Mouse (Mus musculus) C2C12 (cell line): ENCODE measurements around the gene Enox1. TPM values are rescaled to one million over a fixed set of nuclear protein-coding genes. Genes with fewer than 3 reads are reported as not detected.

Experiments used
- H3K27me3 ChIP-seq: one replicate; pipeline ENCODE4 v1.6.1; 2011; ENCODE audit not compliant: control insufficient read depth, insufficient read depth, insufficient read length
- H3K36me3 ChIP-seq: one replicate; pipeline ENCODE4 v1.6.1; 2011; ENCODE audit not compliant: control insufficient read depth, insufficient read depth
- H3K4me3 ChIP-seq: one replicate; pipeline ENCODE4 v1.5.1; 2011; ENCODE audit warnings: mild to moderate bottlenecking, control low read depth; ENCODE audit not compliant: poor library complexity, insufficient read depth, severe bottlenecking
- H3K79me2 ChIP-seq: one replicate; pipeline ENCODE4 v1.6.1; 2011; ENCODE audit not compliant: control insufficient read depth, insufficient read depth
- H3K79me3 ChIP-seq: one replicate; pipeline ENCODE4 v1.6.1; 2011; ENCODE audit warnings: low read depth, control low read depth
- H3ac ChIP-seq: one replicate; pipeline ENCODE3; 2011; ENCODE audit warnings: low read depth; ENCODE audit not compliant: control insufficient read depth, insufficient read length
- CEBPB ChIP-seq: IDR thresholded peaks from one replicate; pipeline ENCODE4 v1.6.1; 2011; ENCODE audit warnings: low read depth, mild to moderate bottlenecking, control low read depth, moderate library complexity
- CTCF ChIP-seq: IDR thresholded peaks from one replicate; pipeline ENCODE4 v1.5.1; 2011; ENCODE audit not compliant: control insufficient read depth, insufficient read depth, insufficient read length
- FOSL1 ChIP-seq: IDR thresholded peaks from one replicate; pipeline ENCODE4 v1.8.0; 2011; ENCODE audit warnings: mild to moderate bottlenecking, low read length; ENCODE audit not compliant: poor library complexity, insufficient read depth, severe bottlenecking
- MAX ChIP-seq: IDR thresholded peaks from one replicate; pipeline ENCODE4 v1.6.1; 2011; ENCODE audit warnings: mild to moderate bottlenecking, control low read depth
- MYOD1 ChIP-seq: IDR thresholded peaks from one replicate; pipeline ENCODE4 v1.6.1; 2011; ENCODE audit warnings: low read depth; ENCODE audit not compliant: control insufficient read depth, insufficient read length
- MYOG ChIP-seq: IDR thresholded peaks from one replicate; pipeline ENCODE4 v1.6.1; 2011; ENCODE audit not compliant: control insufficient read depth, insufficient read length; ENCODE audit errors: extremely low read depth
- USF1 ChIP-seq: IDR thresholded peaks from one replicate; pipeline ENCODE4 v1.6.1; 2011; ENCODE audit warnings: low read depth, mild to moderate bottlenecking, control low read depth, moderate library complexity
- polyA plus RNA-seq: library from polyadenylated mRNA; unstranded; fragments of >200 nt; fragmentation: generic; extraction: Trizol; gene quantifications from one replicate; pipeline ENCODE4 v1.2.1, GENCODE M21; 2012; ENCODE audit warnings: missing spikeins

Gene Enox1
- polyA plus RNA-seq, 1 experiment: 0.75 TPM

- no peak for TF ChIP-seq MAX
Measured at GRCm38 (mm10) chr14:77369070-77369469, 212.5 kb downstream of the Enox1 start.

DNA sequence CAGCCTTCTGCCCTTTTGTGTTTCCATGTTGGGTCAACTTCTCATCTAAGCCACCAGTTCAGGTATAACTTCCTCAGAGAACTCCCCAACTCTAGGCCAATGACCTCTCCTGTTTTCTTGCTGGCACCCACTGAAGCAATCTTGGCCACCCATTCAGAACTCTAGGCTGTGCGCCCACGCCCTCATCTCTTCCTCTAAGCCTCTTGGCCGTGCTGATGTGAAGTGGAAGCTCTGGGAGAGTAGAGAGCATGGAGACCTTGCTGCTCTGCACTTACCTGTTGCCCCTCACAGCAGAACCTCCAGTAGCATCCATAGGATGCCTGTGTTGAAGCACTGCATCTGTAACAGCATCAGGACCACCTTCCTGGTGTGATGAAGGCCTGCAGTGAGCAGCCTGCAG lies 214.0 kb downstream of the Enox1 start:
- no peaks in the 10 kb centered on the region for H3K36me3 ChIP-seq
- H3K4me3 ChIP-seq: no peak overlapping the region
- H3K79me2 ChIP-seq: no peaks in the 10 kb centered on the region
- H3K27me3 ChIP-seq: no peaks in the 10 kb centered on the region
- no peak for TF ChIP-seq FOSL1
- no peak for TF ChIP-seq MAX
- no peak for TF ChIP-seq CEBPB
- TF ChIP-seq MYOD1: no peak
- no peak for TF ChIP-seq MYOG
- TF ChIP-seq CTCF: no peak
- no peak for TF ChIP-seq USF1
- no peak overlapping the region for H3ac ChIP-seq
- H3K79me3 ChIP-seq: no peaks in the 10 kb centered on the region

More at GRCm38 (mm10) chr14:77369070-77369469, 212.5 kb downstream of the Enox1 start:
- Histone ChIP-seq H3K27me3 (no peaks in the 10 kb centered on the region), H3K79me3 (no peaks in the 10 kb centered on the region), H3K36me3 (no peaks in the 10 kb centered on the region), H3ac (no peak overlapping the region), H3K4me3 (no peak overlapping the region), H3K79me2 (no peaks in the 10 kb centered on the region)

DNA sequence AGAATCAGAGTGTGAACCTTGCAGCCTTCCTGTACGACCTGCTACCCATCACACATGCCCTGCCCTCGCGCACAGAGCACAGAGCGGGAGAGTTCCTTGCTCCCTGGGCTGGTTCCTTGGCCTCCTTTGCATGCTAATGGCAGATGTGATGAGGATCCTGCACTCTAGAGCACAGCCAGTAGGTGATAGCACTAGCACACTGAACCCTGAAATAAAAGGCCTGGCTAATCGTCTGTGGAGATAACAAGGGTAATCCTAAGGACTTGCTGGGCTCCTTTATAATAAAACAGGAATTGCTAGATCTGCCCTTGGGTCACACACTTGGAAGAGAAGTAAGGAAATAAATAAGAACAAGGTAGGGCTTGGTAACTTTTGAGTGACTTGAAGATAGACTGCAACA lies 215.4 kb downstream of the Enox1 start:
- no peak for TF ChIP-seq USF1
- no peak for TF ChIP-seq CEBPB
- TF ChIP-seq MAX: no peak
- TF ChIP-seq MYOD1: no peak
- TF ChIP-seq MYOG: no peak
- no peak for TF ChIP-seq FOSL1
- TF ChIP-seq CTCF: no peak
- H3K27me3 ChIP-seq: no peaks in the 10 kb centered on the region
- H3K79me3 ChIP-seq: no peaks in the 10 kb centered on the region
- H3ac ChIP-seq: no peak overlapping the region
- H3K4me3 ChIP-seq: no peak overlapping the region
- H3K36me3 ChIP-seq: no peaks in the 10 kb centered on the region
- no peaks in the 10 kb centered on the region for H3K79me2 ChIP-seq

DNA sequence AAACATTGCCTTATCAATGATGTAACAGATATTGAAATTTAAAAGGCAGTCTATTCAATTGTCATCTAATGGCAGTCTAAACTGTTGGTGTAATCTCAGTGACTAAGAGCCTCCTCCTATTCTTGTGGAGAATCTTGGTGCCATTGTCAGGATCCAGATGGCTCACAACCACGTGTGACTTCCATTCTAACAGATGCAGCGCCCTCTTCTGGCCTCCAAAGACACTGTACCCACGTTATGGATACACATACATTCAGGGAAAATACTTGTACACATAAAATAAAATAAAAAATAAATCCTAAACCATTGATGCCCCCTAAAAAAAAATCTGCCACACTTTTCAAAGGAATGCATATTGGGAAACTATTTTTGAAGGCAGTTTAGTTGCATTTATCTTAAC lies 216.6 kb downstream of the Enox1 start:
- Histone ChIP-seq H3K36me3 (no peaks in the 10 kb centered on the region), H3K27me3 (no peaks in the 10 kb centered on the region), H3K4me3 (no peak overlapping the region), H3ac (no peak overlapping the region), H3K79me3 (no peaks in the 10 kb centered on the region), H3K79me2 (no peaks in the 10 kb centered on the region)
- TF ChIP-seq FOSL1: no peak
- no peak for TF ChIP-seq MYOD1
- no peak for TF ChIP-seq CEBPB
- no peak for TF ChIP-seq USF1
- no peak for TF ChIP-seq MAX
- no peak for TF ChIP-seq MYOG
- no peak for TF ChIP-seq CTCF

DNA sequence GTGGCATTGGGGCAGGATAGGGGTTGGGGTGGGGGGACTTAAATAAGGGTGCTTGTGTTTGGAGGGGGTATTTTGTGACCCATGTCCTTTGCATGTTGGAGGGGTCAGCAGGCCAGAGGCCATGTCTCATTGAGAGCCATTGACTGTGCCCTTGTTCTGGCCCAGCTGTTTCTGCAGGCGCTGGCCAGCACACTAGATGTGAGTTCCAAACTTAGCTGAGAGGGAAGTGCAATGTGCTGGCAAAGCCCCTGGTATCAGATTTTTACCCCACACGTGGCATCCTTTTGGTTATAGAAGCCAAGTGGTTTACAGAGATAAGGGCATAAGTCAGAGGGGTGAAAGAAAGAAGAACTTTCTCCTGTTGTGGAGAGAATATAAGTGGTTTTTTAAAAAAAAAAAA lies 218.5 kb downstream of the Enox1 start:
- Histone ChIP-seq H3K36me3 (no peaks in the 10 kb centered on the region), H3K4me3 (no peak overlapping the region), H3K79me3 (no peaks in the 10 kb centered on the region), H3ac (no peak overlapping the region), H3K79me2 (no peaks in the 10 kb centered on the region), H3K27me3 (no peaks in the 10 kb centered on the region)
- no peak for TF ChIP-seq MYOG
- no peak for TF ChIP-seq FOSL1
- no peak for TF ChIP-seq USF1
- TF ChIP-seq CTCF: no peak
- TF ChIP-seq MYOD1: no peak
- no peak for TF ChIP-seq MAX
- no peak for TF ChIP-seq CEBPB

- H3K36me3 ChIP-seq: no peaks in the 10 kb centered on the region
- H3K79me3 ChIP-seq: no peaks in the 10 kb centered on the region
- H3K27me3 ChIP-seq: no peaks in the 10 kb centered on the region
- no peak for TF ChIP-seq MAX
- TF ChIP-seq FOSL1: no peak
- TF ChIP-seq MYOG: no peak
- TF ChIP-seq CEBPB: no peak
- TF ChIP-seq USF1: no peak
- TF ChIP-seq MYOD1: no peak
- no peak for TF ChIP-seq CTCF
- H3K79me2 ChIP-seq: no peaks in the 10 kb centered on the region
- no peak overlapping the region for H3K4me3 ChIP-seq
- H3ac ChIP-seq: no peak overlapping the region
Measured at GRCm38 (mm10) chr14:77375618-77376017, 219.1 kb downstream of the Enox1 start.

DNA sequence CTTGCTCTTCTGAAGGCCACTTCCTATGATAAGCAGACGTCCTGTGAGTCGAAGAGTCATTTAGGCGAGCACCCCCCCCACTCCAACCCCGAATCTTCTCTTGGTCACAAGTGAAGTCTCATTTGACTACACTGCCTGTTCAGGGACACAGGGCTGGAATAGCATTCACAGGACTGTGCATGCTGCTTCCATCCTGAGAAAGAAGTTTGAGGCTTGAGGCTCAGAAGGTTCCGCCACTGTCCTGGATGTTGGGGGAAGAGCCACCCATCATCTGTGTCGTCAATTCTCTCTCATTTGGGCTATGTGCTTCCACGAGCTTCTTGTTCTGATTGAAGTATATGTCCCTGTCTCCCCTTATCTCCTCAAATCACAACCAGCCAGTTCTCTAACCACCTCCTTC lies 220.2 kb downstream of the Enox1 start:
- Histone ChIP-seq H3K36me3 (no peaks in the 10 kb centered on the region), H3K79me2 (no peaks in the 10 kb centered on the region), H3K4me3 (no peak overlapping the region), H3K27me3 (no peaks in the 10 kb centered on the region), H3K79me3 (no peaks in the 10 kb centered on the region), H3ac (no peak overlapping the region)
- no peak for TF ChIP-seq MYOD1
- TF ChIP-seq FOSL1: no peak
- TF ChIP-seq CTCF: no peak
- no peak for TF ChIP-seq CEBPB
- no peak for TF ChIP-seq MAX
- no peak for TF ChIP-seq USF1
- TF ChIP-seq MYOG: no peak
